Mouse (Mus musculus) small intestine, adult 2 months (tissue): Measurements from ENCODE around the gene Batf.

Experiments used
- CTCF ChIP-seq: fragments of 200-500 bp; IDR thresholded peaks from 2 replicates; pipeline ENCODE4 v1.5.1; 2012; ENCODE audit warnings: low read depth, mild to moderate bottlenecking, control low read depth, inconsistent platforms, low read length, moderate library complexity, mixed read lengths; ENCODE audit not compliant: insufficient replicate concordance, insufficient read length; ENCODE audit errors: extremely low read depth
- POLR2A ChIP-seq: fragments of 200-500 bp; IDR thresholded peaks from 2 replicates; pipeline ENCODE4 v1.6.1; 2012; ENCODE audit warnings: low read depth, mild to moderate bottlenecking, control low read depth, inconsistent platforms, low read length, moderate library complexity

- no peak for TF ChIP-seq CTCF
- no peak for TF ChIP-seq POLR2A
These were observed 38.8 kb downstream of the Batf start for GRCm38 (mm10) chr12:85725306-85725705.
